Mouse (Mus musculus) midbrain, embryonic 15.5 days (tissue): ENCODE measurements at regions not wholly inside any gene's neighbourhood (a gene's known extent, or its start where the extent isn't known, plus 50 kb on each side); places are given as distances from the start of the nearest gene placed in this dataset.
"Not testable (repeated sequence)": the region's sequence is repeated elsewhere in the genome, so short reads cannot be mapped to it uniquely, and the experiment has no call there.

ENCODE experiments used
- ATAC-seq: fragments of 200-750 bp; cut with Nextera tagmentation; replicated peaks from 2 replicates; pipeline ENCODE4 v1.8.0; 2017; ENCODE audit warnings: moderate TSS enrichment
- H3K27ac ChIP-seq: fragments of 300-500 bp; sonication (generic); 2 replicates; pipeline ENCODE4 v1.5.1; 2015; ENCODE audit warnings: mild to moderate bottlenecking, inconsistent platforms
- H3K27me3 ChIP-seq: fragments of 300-500 bp; sonication (generic); replicated peaks from 2 replicates; pipeline ENCODE4 v1.6.1; 2015; ENCODE audit warnings: inconsistent platforms
- H3K36me3 ChIP-seq: fragments of 300-500 bp; sonication (generic); replicated peaks from 2 replicates; pipeline ENCODE4 v1.6.1; 2015; ENCODE audit warnings: inconsistent platforms
- H3K4me1 ChIP-seq: fragments of 300-500 bp; sonication (generic); 2 replicates; pipeline ENCODE4 v1.6.1; 2015; ENCODE audit warnings: inconsistent platforms
- H3K4me2 ChIP-seq: fragments of 300-500 bp; sonication (generic); 2 replicates; pipeline ENCODE4 v1.6.1; 2015; ENCODE audit warnings: inconsistent platforms, mild to moderate bottlenecking, moderate library complexity
- H3K4me3 ChIP-seq: fragments of 300-500 bp; sonication (generic); 2 replicates; pipeline ENCODE4 v1.5.1; 2015; ENCODE audit warnings: mild to moderate bottlenecking, inconsistent platforms
- H3K9ac ChIP-seq: fragments of 300-500 bp; sonication (generic); 2 replicates; pipeline ENCODE4 v1.6.1; 2015; ENCODE audit warnings: mild to moderate bottlenecking, inconsistent platforms
- H3K9me3 ChIP-seq: fragments of 300-500 bp; sonication (generic); 2 replicates; pipeline ENCODE4 v1.6.1; 2016; ENCODE audit warnings: inconsistent platforms
- WGBS: fragments of 180-500 bp; shearing (Covaris S2); methylation state at CpG from one replicate; pipeline ENCODE4 v1.1.7; 2015; ENCODE audit warnings: mixed read lengths; 5-methylcytosine and 5-hydroxymethylcytosine counted together

- ATAC-seq, result no peak
Measured at GRCm38 (mm10) chr17:82484609-82485008, 730.5 kb upstream of the Pkdcc start.

GRCm38 (mm10) chr17:82457972-82458371 lies 719.8 kb upstream of the Slc8a1 start:
- Histone ChIP-seq H3K36me3 (no peaks in the 10 kb centered on the region), H3K4me3 (no peak overlapping the region), H3K27ac (no peak overlapping the region), H3K9ac (no peak overlapping the region), H3K9me3 (no peaks in the 10 kb centered on the region), H3K4me2 (no peak overlapping the region), H3K4me1 (no peaks in the 10 kb centered on the region), H3K27me3 (no peaks in the 10 kb centered on the region)
- no peak for ATAC-seq
- 81% methylated on average over 5 of the region's 5 CpGs for WGBS

More at GRCm38 (mm10) chr17:82484609-82485008, 730.5 kb upstream of the Pkdcc start:
- no peaks in the 10 kb centered on the region for H3K27me3 ChIP-seq
- H3K9ac ChIP-seq, result no peak overlapping the region
- H3K27ac ChIP-seq, result no peak overlapping the region
- H3K9me3 ChIP-seq, result no peaks in the 10 kb centered on the region
- no peak overlapping the region for H3K4me3 ChIP-seq
- no peaks in the 10 kb centered on the region for H3K36me3 ChIP-seq
- 93% methylated on average over 6 of the region's 6 CpGs for WGBS
- H3K4me1 ChIP-seq, result no peaks in the 10 kb centered on the region
- H3K4me2 ChIP-seq, result no peak overlapping the region

GRCm38 (mm10) chr17:82453847-82454246 lies 715.7 kb upstream of the Slc8a1 start:
- no peaks in the 10 kb centered on the region for H3K9me3 ChIP-seq
- H3K9ac ChIP-seq, result no peak overlapping the region
- H3K4me3 ChIP-seq, result no peak overlapping the region
- no peaks in the 10 kb centered on the region for H3K4me1 ChIP-seq
- no peak overlapping the region for H3K27ac ChIP-seq
- H3K4me2 ChIP-seq, result no peak overlapping the region
- no peaks in the 10 kb centered on the region for H3K36me3 ChIP-seq
- ATAC-seq, result no peak
- WGBS, result 75% methylated on average over 1 of the region's 1 CpGs
- no peaks in the 10 kb centered on the region for H3K27me3 ChIP-seq

- no peak for ATAC-seq
- 91% methylated on average over 3 of the region's 3 CpGs for WGBS
- Histone ChIP-seq H3K9ac (no peak overlapping the region), H3K27me3 (no peaks in the 10 kb centered on the region), H3K4me2 (no peak overlapping the region), H3K36me3 (no peaks in the 10 kb centered on the region), H3K9me3 (no peaks in the 10 kb centered on the region), H3K27ac (no peak overlapping the region), H3K4me1 (no peaks in the 10 kb centered on the region), H3K4me3 (no peak overlapping the region)
Measured at GRCm38 (mm10) chr17:82439105-82439504, 700.9 kb upstream of the Slc8a1 start.

- H3K27ac ChIP-seq, result no peak overlapping the region
- WGBS, result 84% methylated on average over 3 of the region's 3 CpGs
- H3K4me1 ChIP-seq, result no peaks in the 10 kb centered on the region
- ATAC-seq, result no peak
- H3K9me3 ChIP-seq, result no peaks in the 10 kb centered on the region
- no peaks in the 10 kb centered on the region for H3K27me3 ChIP-seq
- H3K9ac ChIP-seq, result no peak overlapping the region
- H3K36me3 ChIP-seq, result no peaks in the 10 kb centered on the region
- no peak overlapping the region for H3K4me2 ChIP-seq
- no peak overlapping the region for H3K4me3 ChIP-seq
Measured at GRCm38 (mm10) chr17:82437206-82437605, 699.0 kb upstream of the Slc8a1 start.

GRCm38 (mm10) chr17:82432678-82433077 lies 694.5 kb upstream of the Slc8a1 start:
- Histone ChIP-seq H3K4me1 (no peaks in the 10 kb centered on the region), H3K27me3 (no peaks in the 10 kb centered on the region), H3K9ac (no peak overlapping the region), H3K9me3 (no peaks in the 10 kb centered on the region), H3K27ac (no peak overlapping the region), H3K4me3 (no peak overlapping the region), H3K4me2 (no peak overlapping the region), H3K36me3 (no peaks in the 10 kb centered on the region)
- 44% methylated on average over 3 of the region's 3 CpGs for WGBS
- ATAC-seq, result no peak

GRCm38 (mm10) chr17:82408296-82408695 lies 670.1 kb upstream of the Slc8a1 start:
- Histone ChIP-seq H3K27ac (no peak overlapping the region), H3K27me3 (no peaks in the 10 kb centered on the region), H3K4me2 (no peak overlapping the region), H3K9ac (no peak overlapping the region), H3K4me3 (no peak overlapping the region), H3K36me3 (no peaks in the 10 kb centered on the region), H3K9me3 (no peaks in the 10 kb centered on the region), H3K4me1 (no peaks in the 10 kb centered on the region)
- WGBS, result 88% methylated on average over 2 of the region's 2 CpGs
- no peak for ATAC-seq

GRCm38 (mm10) chr17:82399328-82399727 lies 661.2 kb upstream of the Slc8a1 start:
- no peak for ATAC-seq
- Histone ChIP-seq H3K27ac (no peak overlapping the region), H3K27me3 (no peaks in the 10 kb centered on the region), H3K36me3 (no peaks in the 10 kb centered on the region), H3K9me3 (no peaks in the 10 kb centered on the region), H3K9ac (no peak overlapping the region), H3K4me3 (no peak overlapping the region), H3K4me2 (no peak overlapping the region), H3K4me1 (no peaks in the 10 kb centered on the region)
- WGBS, result 81% methylated on average over 1 of the region's 1 CpGs

GRCm38 (mm10) chr17:82379371-82379770 lies 641.2 kb upstream of the Slc8a1 start:
- not testable (repeated sequence) for ATAC-seq, H3K9me3 ChIP-seq, H3K36me3 ChIP-seq, H3K27me3 ChIP-seq, H3K9ac ChIP-seq, H3K27ac ChIP-seq, H3K4me2 ChIP-seq, H3K4me1 ChIP-seq, H3K4me3 ChIP-seq
- WGBS, result 84% methylated on average over 8 of the region's 11 CpGs

- Histone ChIP-seq H3K9ac (no peak overlapping the region), H3K27me3 (no peaks in the 10 kb centered on the region), H3K9me3 (no peaks in the 10 kb centered on the region), H3K4me1 (no peaks in the 10 kb centered on the region), H3K36me3 (no peaks in the 10 kb centered on the region), H3K4me3 (no peak overlapping the region), H3K4me2 (no peak overlapping the region), H3K27ac (no peak overlapping the region)
- 84% methylated on average over 2 of the region's 2 CpGs for WGBS
- ATAC-seq, result no peak
Measured at GRCm38 (mm10) chr17:82378248-82378820, 640.2 kb upstream of the Slc8a1 start.

- H3K36me3 ChIP-seq, result no peaks in the 10 kb centered on the region
- no peak overlapping the region for H3K4me3 ChIP-seq
- WGBS, result 76% methylated on average over 1 of the region's 1 CpGs
- H3K27me3 ChIP-seq, result no peaks in the 10 kb centered on the region
- H3K9ac ChIP-seq, result no peak overlapping the region
- no peak overlapping the region for H3K27ac ChIP-seq
- H3K9me3 ChIP-seq, result no peaks in the 10 kb centered on the region
- ATAC-seq, result no peak
- no peaks in the 10 kb centered on the region for H3K4me1 ChIP-seq
- H3K4me2 ChIP-seq, result no peak overlapping the region
Measured at GRCm38 (mm10) chr17:82377176-82377592, 639.0 kb upstream of the Slc8a1 start.

GRCm38 (mm10) chr17:82367876-82368275 lies 629.7 kb upstream of the Slc8a1 start:
- no peaks in the 10 kb centered on the region for H3K4me1 ChIP-seq
- no peak overlapping the region for H3K4me2 ChIP-seq
- H3K4me3 ChIP-seq, result no peak overlapping the region
- no peaks in the 10 kb centered on the region for H3K27me3 ChIP-seq
- no peaks in the 10 kb centered on the region for H3K9me3 ChIP-seq
- no peak for ATAC-seq
- no peaks in the 10 kb centered on the region for H3K36me3 ChIP-seq
- H3K27ac ChIP-seq, result no peak overlapping the region
- no peak overlapping the region for H3K9ac ChIP-seq

- Histone ChIP-seq H3K4me2 (no peak overlapping the region), H3K9me3 (no peaks in the 10 kb centered on the region), H3K27me3 (no peaks in the 10 kb centered on the region), H3K9ac (no peak overlapping the region), H3K36me3 (no peaks in the 10 kb centered on the region), H3K4me1 (no peaks in the 10 kb centered on the region), H3K27ac (no peak overlapping the region), H3K4me3 (no peak overlapping the region)
- 84% methylated on average over 4 of the region's 4 CpGs for WGBS
- no peak for ATAC-seq
Measured at GRCm38 (mm10) chr17:82366001-82366400, 627.8 kb upstream of the Slc8a1 start.
